Mouse (Mus musculus): ENCODE data around the gene Ctnnd2.

Ctnnd2 gene

GRCm38 (mm10) chr15:30480676-30481075 is 308.3 kb downstream of the Ctnnd2 start:
- in situ Hi-C loops (cut with MboI; ENCODE audit: low sequenced_read_pairs) = no loop called here

- in situ Hi-C loops (cut with MboI; ENCODE audit: low sequenced_read_pairs) = no loop called here
Observed at GRCm38 (mm10) chr15:30506476-30506875, 334.1 kb downstream of the Ctnnd2 start.

DNA sequence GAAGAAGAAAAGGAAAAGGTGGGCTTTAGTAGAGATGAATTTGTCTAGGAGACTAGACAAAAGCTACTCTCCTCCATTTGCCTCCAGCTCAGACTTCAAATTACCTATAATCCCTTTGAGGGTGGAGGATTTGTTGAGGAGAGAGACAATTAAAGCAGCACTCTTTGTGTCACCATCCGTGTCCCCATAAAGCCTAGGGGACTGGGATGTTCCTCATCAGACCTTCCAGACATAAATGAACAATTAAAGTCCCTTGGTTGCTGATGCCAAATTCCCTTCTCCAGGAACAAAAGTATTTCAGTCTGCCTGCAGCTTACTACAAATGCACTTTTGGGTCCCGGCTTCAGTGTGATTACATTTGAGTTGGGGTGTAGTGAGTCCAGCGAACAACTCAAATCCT is 340.1 kb downstream of the Ctnnd2 start:
- in situ Hi-C loops (cut with MboI; ENCODE audit: low sequenced_read_pairs) = no loop called here

- in situ Hi-C loops (cut with MboI; ENCODE audit: low sequenced_read_pairs) = no loop called here
Observed at GRCm38 (mm10) chr15:30513122-30513521, 340.7 kb downstream of the Ctnnd2 start.

DNA sequence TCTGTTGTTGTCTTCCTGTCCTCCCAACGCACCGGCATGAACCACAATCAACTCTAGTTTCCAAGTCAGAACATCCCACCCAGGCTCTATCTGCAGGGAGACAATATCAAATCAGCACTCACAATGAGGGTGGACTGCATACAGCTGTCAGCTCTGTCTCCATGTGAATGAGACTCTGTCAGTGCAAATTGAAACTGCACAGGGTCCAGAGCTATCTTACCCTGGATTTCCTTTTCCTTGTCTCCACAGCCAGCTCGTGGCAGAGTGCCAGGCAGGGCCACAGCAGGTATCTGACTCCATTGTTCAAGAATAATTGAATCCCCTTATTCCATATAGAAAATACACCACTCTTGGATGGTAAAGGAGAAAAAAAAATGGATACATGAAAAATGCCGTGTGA is 343.0 kb downstream of the Ctnnd2 start:
- in situ Hi-C loops (cut with MboI; ENCODE audit: low sequenced_read_pairs) = no loop called here

DNA sequence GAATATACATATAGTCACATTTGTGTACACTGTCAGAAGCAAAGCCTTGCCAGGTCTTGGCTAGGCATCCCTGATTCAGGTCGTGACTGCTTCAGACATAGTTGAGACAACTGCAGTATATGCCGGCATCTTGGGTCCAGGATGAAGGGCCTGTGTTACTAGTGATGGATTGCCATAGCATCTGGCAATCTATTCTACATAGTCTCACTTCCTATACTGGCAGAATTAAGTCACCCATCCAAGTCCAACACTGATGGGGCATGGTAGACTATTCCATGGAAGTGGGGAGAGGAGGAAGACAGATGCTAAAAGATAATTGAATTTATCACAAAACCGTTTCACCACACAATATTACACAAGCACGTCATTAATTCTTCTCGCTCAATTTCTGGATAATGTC is 369.1 kb downstream of the Ctnnd2 start:
- in situ Hi-C loops (cut with MboI; ENCODE audit: low sequenced_read_pairs) = no loop called here

DNA sequence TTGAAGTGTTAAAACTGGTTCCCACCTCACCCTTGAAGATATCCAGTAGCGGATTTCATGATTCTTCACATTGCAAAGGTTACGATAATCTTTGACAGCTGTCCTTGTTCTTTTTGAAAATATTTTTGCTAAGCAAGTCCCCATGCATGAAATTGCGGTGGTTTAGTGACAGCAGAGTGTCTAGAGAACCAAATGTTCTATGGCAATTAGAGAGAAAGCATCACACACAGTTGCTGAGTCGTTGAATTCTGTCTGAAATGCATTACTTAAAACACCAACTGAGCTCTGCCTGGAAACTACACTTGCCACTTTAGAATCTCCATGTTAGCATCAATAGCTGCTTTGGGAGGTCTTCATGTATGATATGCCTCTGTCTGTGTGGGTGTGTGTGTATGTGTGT is 375.9 kb downstream of the Ctnnd2 start:
- in situ Hi-C loops (cut with MboI; ENCODE audit: low sequenced_read_pairs) = no loop called here

DNA sequence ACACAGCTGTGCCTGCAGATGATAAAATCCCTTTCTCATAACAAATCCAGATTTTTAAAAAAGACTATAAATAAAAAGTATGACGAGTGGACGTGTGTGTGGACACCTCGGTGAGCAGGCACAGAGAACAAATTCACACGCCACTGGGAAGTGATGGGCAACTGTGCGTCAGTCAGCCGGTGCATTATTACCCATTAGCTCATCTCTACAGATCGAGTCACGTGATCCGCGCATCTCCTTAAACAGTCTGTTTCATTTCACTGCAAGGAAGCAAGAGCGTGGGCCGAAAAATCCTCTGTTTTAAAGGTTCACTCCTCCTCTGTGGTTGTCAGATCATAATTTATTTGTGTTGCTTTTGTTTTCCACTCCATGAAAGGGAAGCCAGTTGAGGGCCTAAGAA is 378.6 kb downstream of the Ctnnd2 start:
- in situ Hi-C loops (cut with MboI; ENCODE audit: low sequenced_read_pairs) = no loop called here

GRCm38 (mm10) chr15:30553910-30554406 is 381.6 kb downstream of the Ctnnd2 start:
- in situ Hi-C loops (cut with MboI; ENCODE audit: low sequenced_read_pairs) = no loop called here

- in situ Hi-C loops (cut with MboI; ENCODE audit: low sequenced_read_pairs) = no loop called here
Observed at GRCm38 (mm10) chr15:30555787-30556186, 383.4 kb downstream of the Ctnnd2 start.

- in situ Hi-C loops (cut with MboI; ENCODE audit: low sequenced_read_pairs) = no loop called here
Observed at GRCm38 (mm10) chr15:30562375-30562774, 390.0 kb downstream of the Ctnnd2 start.

DNA sequence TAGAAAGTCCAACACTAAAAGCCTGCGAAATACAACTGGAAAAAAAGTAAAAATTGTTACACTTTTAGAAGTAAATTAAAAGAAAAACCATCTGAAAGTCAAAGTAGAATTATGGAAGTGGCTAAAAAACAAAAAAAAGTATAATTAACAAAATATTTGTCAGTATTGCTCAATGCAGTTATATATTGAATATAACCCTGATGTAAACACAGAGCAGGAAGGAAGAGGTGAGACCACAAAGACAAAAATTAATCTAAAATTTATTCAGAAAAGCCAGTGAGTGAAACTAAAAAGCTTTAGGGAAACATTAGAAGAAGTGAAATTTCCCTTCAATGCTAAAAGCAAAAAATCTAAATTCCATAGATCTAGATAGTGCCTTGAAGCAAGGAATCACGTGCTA is 392.2 kb downstream of the Ctnnd2 start:
- in situ Hi-C loops (cut with MboI; ENCODE audit: low sequenced_read_pairs) = no loop called here

GRCm38 (mm10) chr15:30570254-30570800 is 397.9 kb downstream of the Ctnnd2 start:
- in situ Hi-C loops (cut with MboI; ENCODE audit: low sequenced_read_pairs) = no loop called here

DNA sequence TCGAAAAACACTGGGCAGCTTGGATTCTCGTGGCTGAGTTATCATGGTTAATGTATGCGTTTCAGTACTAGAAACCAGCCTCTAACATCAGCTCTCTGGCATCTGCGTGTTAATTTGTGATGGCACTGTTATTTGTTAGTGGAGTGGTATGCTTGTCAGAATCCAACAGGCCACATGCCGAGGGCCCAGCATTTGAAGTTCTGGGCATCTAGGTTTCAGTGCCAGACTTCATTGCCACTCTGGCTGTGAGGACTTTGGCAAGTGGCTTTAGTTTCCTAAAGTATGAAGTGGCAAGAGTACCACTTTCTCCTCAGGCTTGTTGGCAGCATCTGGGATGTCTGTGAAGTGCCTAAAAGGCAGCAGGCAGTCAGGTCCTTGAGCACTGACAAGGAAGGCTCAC is 415.1 kb downstream of the Ctnnd2 start:
- in situ Hi-C loops (cut with MboI; ENCODE audit: low sequenced_read_pairs) = no loop called here

GRCm38 (mm10) chr15:30590865-30591264 is 418.5 kb downstream of the Ctnnd2 start:
- in situ Hi-C loops (cut with MboI; ENCODE audit: low sequenced_read_pairs) = no loop called here

DNA sequence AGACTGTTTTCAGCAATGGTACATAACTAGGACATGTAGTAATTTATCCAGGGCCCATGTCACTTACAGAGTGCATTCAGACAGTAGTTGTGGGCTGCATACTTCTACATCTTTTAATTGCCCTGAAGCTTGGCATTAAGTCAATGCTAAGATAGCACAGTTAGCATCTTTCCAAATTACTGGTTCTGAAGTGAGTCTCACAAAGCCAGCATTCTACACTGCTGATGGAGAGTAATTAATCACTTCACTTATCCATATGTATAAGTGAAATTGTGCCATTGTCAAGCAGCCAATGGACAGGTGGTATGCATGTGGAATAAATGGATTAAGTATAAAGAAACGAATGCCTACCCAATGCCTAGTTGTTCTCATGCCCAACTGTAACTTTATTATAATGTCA is 423.1 kb downstream of the Ctnnd2 start:
- in situ Hi-C loops (cut with MboI; ENCODE audit: low sequenced_read_pairs) = no loop called here

GRCm38 (mm10) chr15:30610613-30611012 is 438.2 kb downstream of the Ctnnd2 start:
- in situ Hi-C loops (cut with MboI; ENCODE audit: low sequenced_read_pairs) = no loop called here

GRCm38 (mm10) chr15:30615451-30615850 is 443.1 kb downstream of the Ctnnd2 start:
- in situ Hi-C loops (cut with MboI; ENCODE audit: low sequenced_read_pairs) = no loop called here

GRCm38 (mm10) chr15:30616861-30617260 is 444.5 kb downstream of the Ctnnd2 start:
- in situ Hi-C loops (cut with MboI; ENCODE audit: low sequenced_read_pairs) = no loop called here

GRCm38 (mm10) chr15:30617932-30618331 is 445.5 kb downstream of the Ctnnd2 start:
- in situ Hi-C loops (cut with MboI; ENCODE audit: low sequenced_read_pairs) = no loop called here

GRCm38 (mm10) chr15:30628524-30628923 is 456.1 kb downstream of the Ctnnd2 start:
- in situ Hi-C loops (cut with MboI; ENCODE audit: low sequenced_read_pairs) = no loop called here

GRCm38 (mm10) chr15:30632113-30632735 is 459.8 kb downstream of the Ctnnd2 start:
- in situ Hi-C loops (cut with MboI; ENCODE audit: low sequenced_read_pairs) = no loop called here

DNA sequence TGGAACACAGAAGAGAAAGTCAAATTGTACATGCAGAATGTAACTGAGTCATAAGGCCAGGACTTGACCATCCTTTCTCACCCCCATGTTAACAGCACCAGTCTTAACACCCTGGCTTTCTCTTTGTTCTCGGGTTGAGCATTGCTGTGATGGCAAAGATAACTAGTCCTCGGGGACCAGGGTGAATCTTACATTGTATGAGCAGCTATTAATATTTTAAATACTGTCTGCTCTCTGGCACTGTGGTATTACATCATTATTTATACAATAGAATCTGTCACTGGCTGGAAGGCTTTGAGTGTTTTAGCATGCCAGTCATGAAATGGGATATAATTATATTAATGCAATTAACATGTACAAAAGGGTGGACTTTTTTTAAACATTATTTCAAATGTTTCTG is 461.5 kb downstream of the Ctnnd2 start:
- in situ Hi-C loops (cut with MboI; ENCODE audit: low sequenced_read_pairs) = no loop called here
